Mouse (Mus musculus): ENCODE measurements around the gene Amph. TPM values are rescaled to one million over a fixed set of nuclear protein-coding genes. Genes with fewer than 3 reads are reported as not detected.

Amph gene
- polyA plus RNA-seq, 1 experiment from 2014 or later = 2.4 TPM

DNA sequence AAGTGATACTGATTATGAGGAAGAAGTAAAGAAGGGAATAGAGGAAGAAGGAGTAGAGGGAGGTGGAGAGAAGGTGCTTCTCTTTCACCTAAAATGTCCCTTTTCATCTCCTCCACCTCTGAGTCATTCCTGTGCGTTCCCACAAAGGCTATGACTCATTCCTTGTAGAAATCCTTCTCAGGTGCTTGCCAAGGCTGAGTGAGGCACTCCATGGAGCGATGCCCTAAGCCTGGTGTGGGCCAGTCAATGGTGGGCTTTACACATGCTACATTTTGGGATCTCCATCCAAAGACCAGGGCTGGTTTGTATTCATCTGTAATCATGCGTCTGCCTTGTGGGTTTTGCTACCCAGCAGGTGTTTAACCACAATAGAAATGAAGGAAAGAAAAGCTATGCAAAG is 78.9 kb downstream of the Amph start:
- no peak for ATAC-seq (ENCODE audit: insufficient number of reproducible peaks, low FRiP score, low TSS enrichment, low read depth)
- no peak overlapping the region for H3K4me2 ChIP-seq (replicated peaks)
- H3K4me3 ChIP-seq (replicated peaks) = no peak overlapping the region
- no peak overlapping the region for H3K27ac ChIP-seq (replicated peaks)
- WGBS = 67% methylated on average over 3 of the region's 3 CpGs
- no peak overlapping the region for H3K9ac ChIP-seq
- H3K36me3 ChIP-seq = no peaks in the 10 kb centered on the region
- H3K27me3 ChIP-seq = no peaks in the 10 kb centered on the region
- H3K9me3 ChIP-seq (replicated peaks) = no peaks in the 10 kb centered on the region
- H3K4me1 ChIP-seq = no peaks in the 10 kb centered on the region

DNA sequence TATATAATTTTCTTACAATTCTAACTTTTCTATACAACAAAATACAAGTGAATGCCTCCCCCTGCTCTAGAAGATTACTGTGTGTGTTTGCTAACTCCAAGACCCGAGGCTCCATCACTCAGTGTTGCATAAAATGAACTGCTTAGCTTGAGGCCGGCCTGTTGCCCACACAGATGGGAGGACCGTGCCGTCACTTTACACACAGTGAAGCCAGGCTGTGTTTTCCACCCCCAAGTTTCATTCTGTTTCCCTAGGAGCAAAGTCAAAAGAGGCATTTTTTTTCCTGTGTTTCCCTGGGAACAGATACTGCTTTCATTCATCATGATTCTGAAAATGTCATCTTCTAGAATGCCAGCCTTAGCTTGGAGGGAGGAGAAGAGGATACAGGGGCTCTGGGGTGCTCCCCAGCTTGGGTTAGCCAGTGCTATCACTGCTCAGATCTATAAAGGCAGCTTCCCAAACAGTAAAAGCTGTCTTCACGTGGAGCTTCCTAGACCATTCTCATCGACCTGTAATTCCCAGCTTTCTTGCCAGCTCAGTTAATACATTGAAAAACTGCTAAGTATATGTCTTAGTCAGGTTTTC is 79.9 kb downstream of the Amph start:
- WGBS = 73% methylated on average over 6 of the region's 6 CpGs
- no peaks in the 10 kb centered on the region for H3K4me1 ChIP-seq

DNA sequence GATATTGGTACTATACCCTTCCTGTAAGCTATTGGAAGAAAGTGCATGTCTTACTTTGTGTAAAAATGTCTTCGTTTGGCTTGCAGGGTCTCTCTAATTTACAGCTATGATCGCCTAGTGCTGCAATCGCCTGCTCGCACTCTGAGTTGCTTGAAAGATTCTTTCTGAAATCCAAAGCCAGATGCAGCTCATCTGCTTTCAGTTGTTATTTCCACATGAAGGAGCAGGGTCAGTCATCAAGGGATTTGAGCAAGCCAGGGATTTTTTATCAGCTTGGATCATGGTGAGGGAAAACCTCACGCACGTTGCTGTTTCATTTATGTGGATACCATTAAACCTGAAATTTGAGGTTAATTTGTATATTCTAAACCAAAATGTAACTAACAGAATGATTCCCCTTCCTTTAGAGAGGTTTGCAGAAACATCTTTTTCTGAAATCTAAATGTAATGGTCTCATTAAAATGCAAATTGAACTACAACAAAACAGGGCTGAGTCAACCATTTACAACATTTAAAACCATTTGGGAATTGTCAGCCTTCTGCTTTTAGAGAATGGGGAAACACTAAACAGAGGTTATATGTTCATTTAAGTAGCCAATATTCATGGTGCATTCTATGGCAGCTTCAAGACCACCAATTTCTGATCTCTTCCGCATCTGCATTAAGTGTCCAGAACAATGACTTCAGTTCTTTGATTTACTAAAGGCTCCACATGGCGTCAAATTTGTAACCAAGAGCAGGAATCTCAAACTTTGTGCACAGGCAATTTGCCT is 84.1 kb downstream of the Amph start:
- no peaks in the 10 kb centered on the region for H3K36me3 ChIP-seq
- WGBS = 47% methylated on average over 8 of the region's 8 CpGs
- no peak overlapping the region for H3K4me2 ChIP-seq (replicated peaks)
- ATAC-seq (ENCODE audit: insufficient number of reproducible peaks, low FRiP score, low TSS enrichment, low read depth) = no peak
- H3K9ac ChIP-seq = no peak overlapping the region
- no peak overlapping the region for H3K4me3 ChIP-seq (replicated peaks)
- no peaks in the 10 kb centered on the region for H3K27me3 ChIP-seq
- no peak overlapping the region for H3K27ac ChIP-seq (replicated peaks)
- no peaks in the 10 kb centered on the region for H3K9me3 ChIP-seq (replicated peaks)
- H3K4me1 ChIP-seq = no peaks in the 10 kb centered on the region

More for the DNA sequence above, 79.9 kb downstream of the Amph start:
- H3K27ac ChIP-seq (replicated peaks) = no peak overlapping the region
- H3K27me3 ChIP-seq = no peaks in the 10 kb centered on the region
- H3K36me3 ChIP-seq = no peaks in the 10 kb centered on the region
- no peak overlapping the region for H3K4me2 ChIP-seq (replicated peaks)
- no peaks in the 10 kb centered on the region for H3K9me3 ChIP-seq (replicated peaks)
- no peak for ATAC-seq (ENCODE audit: insufficient number of reproducible peaks, low FRiP score, low TSS enrichment, low read depth)
- H3K9ac ChIP-seq = no peak overlapping the region
- H3K4me3 ChIP-seq (replicated peaks) = no peak overlapping the region

DNA sequence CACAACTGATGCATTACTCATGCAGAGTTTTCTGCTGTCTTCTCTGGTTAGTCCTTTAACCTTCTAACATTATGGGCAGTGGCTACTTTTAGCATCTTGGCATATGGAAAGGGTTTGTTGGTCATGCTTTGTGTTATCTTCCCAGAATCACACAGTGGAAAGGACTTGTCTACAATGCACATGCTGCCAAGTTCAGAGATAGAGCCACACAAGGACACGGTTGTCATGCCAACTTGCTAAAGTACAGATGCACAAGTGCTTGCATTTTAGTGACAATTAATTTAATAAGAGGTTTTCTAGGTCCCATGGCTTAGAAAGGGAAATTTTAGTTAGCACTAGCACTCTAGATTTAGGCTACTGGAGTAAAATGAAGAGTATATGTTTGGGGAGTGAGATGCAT is 104.1 kb downstream of the Amph start:
- H3K9ac ChIP-seq = no peak overlapping the region
- H3K4me2 ChIP-seq (replicated peaks) = no peak overlapping the region
- H3K4me3 ChIP-seq (replicated peaks) = no peak overlapping the region
- no peaks in the 10 kb centered on the region for H3K9me3 ChIP-seq (replicated peaks)
- no peaks in the 10 kb centered on the region for H3K36me3 ChIP-seq
- no peak for ATAC-seq (ENCODE audit: insufficient number of reproducible peaks, low FRiP score, low TSS enrichment, low read depth)
- no peaks in the 10 kb centered on the region for H3K27me3 ChIP-seq
- no peaks in the 10 kb centered on the region for H3K4me1 ChIP-seq
- WGBS = 87% methylated on average over 1 of the region's 1 CpGs
- no peak overlapping the region for H3K27ac ChIP-seq (replicated peaks)

GRCm38 (mm10) chr13:19054504-19054903 is 106.5 kb downstream of the Amph start:
- 54% methylated on average over 2 of the region's 2 CpGs for WGBS
- no peaks in the 10 kb centered on the region for H3K4me1 ChIP-seq
- H3K4me3 ChIP-seq (replicated peaks) = no peak overlapping the region
- no peaks in the 10 kb centered on the region for H3K27me3 ChIP-seq
- H3K9me3 ChIP-seq (replicated peaks) = no peaks in the 10 kb centered on the region
- no peak overlapping the region for H3K4me2 ChIP-seq (replicated peaks)
- H3K9ac ChIP-seq = no peak overlapping the region
- ATAC-seq (ENCODE audit: insufficient number of reproducible peaks, low FRiP score, low TSS enrichment, low read depth) = no peak
- H3K27ac ChIP-seq (replicated peaks) = no peak overlapping the region
- no peaks in the 10 kb centered on the region for H3K36me3 ChIP-seq

GRCm38 (mm10) chr13:19072261-19072660 is 124.3 kb downstream of the Amph start:
- H3K9me3 ChIP-seq (replicated peaks) = no peaks in the 10 kb centered on the region
- no peaks in the 10 kb centered on the region for H3K4me1 ChIP-seq
- no peak overlapping the region for H3K27ac ChIP-seq (replicated peaks)
- H3K9ac ChIP-seq = no peak overlapping the region
- no peak for ATAC-seq (ENCODE audit: insufficient number of reproducible peaks, low FRiP score, low TSS enrichment, low read depth)
- H3K27me3 ChIP-seq = no peaks in the 10 kb centered on the region
- H3K36me3 ChIP-seq = no peaks in the 10 kb centered on the region
- H3K4me2 ChIP-seq (replicated peaks) = no peak overlapping the region
- H3K4me3 ChIP-seq (replicated peaks) = no peak overlapping the region

- no peak for ATAC-seq (ENCODE audit: insufficient number of reproducible peaks, low FRiP score, low TSS enrichment, low read depth)
- Histone ChIP-seq H3K9me3 (replicated peaks) (no peaks in the 10 kb centered on the region), H3K9ac (no peak overlapping the region), H3K4me3 (replicated peaks) (no peak overlapping the region), H3K36me3 (no peaks in the 10 kb centered on the region), H3K4me1 (no peaks in the 10 kb centered on the region), H3K4me2 (replicated peaks) (no peak overlapping the region), H3K27ac (replicated peaks) (no peak overlapping the region), H3K27me3 (no peaks in the 10 kb centered on the region)
- 82% methylated on average over 2 of the region's 2 CpGs for WGBS
Measured at GRCm38 (mm10) chr13:19077427-19077826, 129.4 kb downstream of the Amph start.

- Histone ChIP-seq H3K4me1 (no peaks in the 10 kb centered on the region), H3K4me3 (replicated peaks) (no peak overlapping the region), H3K27ac (replicated peaks) (no peak overlapping the region), H3K36me3 (no peaks in the 10 kb centered on the region), H3K9ac (no peak overlapping the region), H3K9me3 (replicated peaks) (no peaks in the 10 kb centered on the region), H3K27me3 (no peaks in the 10 kb centered on the region), H3K4me2 (replicated peaks) (no peak overlapping the region)
- 73% methylated on average over 4 of the region's 4 CpGs for WGBS
- no peak for ATAC-seq (ENCODE audit: insufficient number of reproducible peaks, low FRiP score, low TSS enrichment, low read depth)
Measured at GRCm38 (mm10) chr13:19081932-19082331, 133.9 kb downstream of the Amph start.

DNA sequence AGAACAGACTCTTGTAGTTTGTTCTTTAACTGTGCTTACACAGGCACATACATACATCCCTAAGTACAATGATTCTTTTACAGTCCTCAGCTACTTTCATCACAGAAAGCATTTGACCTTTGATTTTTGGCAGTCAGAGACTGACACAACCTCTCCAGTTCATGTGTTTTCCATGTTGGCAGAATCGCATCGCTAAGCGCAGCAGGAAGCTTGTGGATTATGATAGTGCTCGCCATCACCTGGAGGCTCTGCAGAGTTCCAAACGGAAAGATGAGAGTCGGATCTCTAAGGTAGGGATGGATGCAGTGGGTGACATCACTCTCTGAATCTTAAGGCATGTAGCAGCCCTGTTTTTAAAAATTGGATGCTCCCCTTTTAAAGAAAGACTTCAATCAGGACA is 146.6 kb downstream of the Amph start:
- Histone ChIP-seq H3K4me3 (replicated peaks) (no peak overlapping the region), H3K4me2 (replicated peaks) (no peak overlapping the region), H3K27ac (replicated peaks) (no peak overlapping the region), H3K9me3 (replicated peaks) (no peaks in the 10 kb centered on the region), H3K36me3 (no peaks in the 10 kb centered on the region), H3K4me1 (no peaks in the 10 kb centered on the region), H3K27me3 (no peaks in the 10 kb centered on the region), H3K9ac (no peak overlapping the region)
- ATAC-seq (ENCODE audit: insufficient number of reproducible peaks, low FRiP score, low TSS enrichment, low read depth) = no peak
- WGBS = 84% methylated on average over 6 of the region's 6 CpGs

DNA sequence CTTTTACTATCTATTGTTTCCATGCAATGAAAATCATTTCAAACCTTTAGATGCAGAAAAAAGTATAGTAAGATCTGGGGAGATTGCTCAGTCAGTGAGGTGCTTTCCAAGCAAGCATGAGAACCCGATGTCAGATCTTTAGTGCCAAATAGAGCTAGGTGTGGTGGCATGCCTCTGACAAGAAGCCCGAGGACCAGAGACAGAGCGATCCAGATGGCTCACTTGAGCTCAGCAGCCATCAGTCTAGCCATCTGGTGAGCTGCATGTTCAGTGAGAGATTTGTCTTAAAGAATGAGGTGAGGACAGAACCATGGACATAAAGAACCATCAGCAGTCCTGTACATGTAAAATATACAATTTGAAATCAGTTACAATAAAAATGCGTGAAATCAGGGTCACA is 149.1 kb downstream of the Amph start:
- no peaks in the 10 kb centered on the region for H3K27me3 ChIP-seq
- no peak overlapping the region for H3K4me2 ChIP-seq (replicated peaks)
- no peaks in the 10 kb centered on the region for H3K36me3 ChIP-seq
- no peak overlapping the region for H3K4me3 ChIP-seq (replicated peaks)
- H3K4me1 ChIP-seq = no peaks in the 10 kb centered on the region
- no peaks in the 10 kb centered on the region for H3K9me3 ChIP-seq (replicated peaks)
- 84% methylated on average over 4 of the region's 4 CpGs for WGBS
- no peak for ATAC-seq (ENCODE audit: insufficient number of reproducible peaks, low FRiP score, low TSS enrichment, low read depth)
- H3K9ac ChIP-seq = no peak overlapping the region
- H3K27ac ChIP-seq (replicated peaks) = no peak overlapping the region

GRCm38 (mm10) chr13:19101889-19102402 is 153.9 kb downstream of the Amph start:
- Histone ChIP-seq H3K4me3 (replicated peaks) (no peak overlapping the region), H3K36me3 (no peaks in the 10 kb centered on the region), H3K9me3 (replicated peaks) (no peaks in the 10 kb centered on the region), H3K9ac (no peak overlapping the region), H3K27ac (replicated peaks) (no peak overlapping the region), H3K4me2 (replicated peaks) (no peak overlapping the region), H3K4me1 (no peaks in the 10 kb centered on the region), H3K27me3 (no peaks in the 10 kb centered on the region)
- no peak for ATAC-seq (ENCODE audit: insufficient number of reproducible peaks, low FRiP score, low TSS enrichment, low read depth)
- 80% methylated on average over 10 of the region's 10 CpGs for WGBS

DNA sequence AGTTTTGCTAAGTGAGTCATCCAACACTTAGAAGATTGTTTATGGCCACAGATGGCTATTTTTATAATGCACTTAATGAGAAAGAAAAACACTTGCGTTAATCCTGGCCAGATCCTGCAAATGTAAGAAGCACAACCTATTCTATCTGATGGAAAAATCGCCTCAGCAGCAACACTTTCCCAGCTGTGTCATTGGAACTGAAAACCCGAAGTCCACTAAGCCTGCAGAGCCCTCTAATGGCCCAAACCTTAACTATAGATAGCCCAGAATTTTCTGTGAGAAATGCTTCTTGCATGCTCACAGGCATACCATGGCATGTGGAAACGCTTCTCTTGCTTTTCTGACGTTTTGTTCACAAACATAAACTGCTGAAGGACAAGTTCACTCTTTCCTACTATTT is 158.4 kb downstream of the Amph start:
- Histone ChIP-seq H3K27ac (replicated peaks) (no peak overlapping the region), H3K9ac (no peak overlapping the region), H3K9me3 (replicated peaks) (no peaks in the 10 kb centered on the region), H3K4me3 (replicated peaks) (no peak overlapping the region), H3K27me3 (no peaks in the 10 kb centered on the region), H3K4me2 (replicated peaks) (no peak overlapping the region), H3K36me3 (no peaks in the 10 kb centered on the region), H3K4me1 (no peaks in the 10 kb centered on the region)
- 45% methylated on average over 5 of the region's 5 CpGs for WGBS
- ATAC-seq (ENCODE audit: insufficient number of reproducible peaks, low FRiP score, low TSS enrichment, low read depth) = no peak
